Mouse (Mus musculus): Measurements from ENCODE around the gene Tbc1d9b.

- TF ChIP-seq CTCF (IDR thresholded peaks at IDR 0.05; ENCODE audit: borderline replicate concordance, extremely low read depth, insufficient read depth, insufficient read length) (no peak), POLR2A (IDR thresholded peaks at IDR 0.05; ENCODE audit: borderline replicate concordance, extremely low read depth, insufficient read depth, insufficient read length, poor library complexity, severe bottlenecking) (no peak)
Observed at GRCm38 (mm10) chr11:50198916-50199315, 67.7 kb downstream of the Tbc1d9b start.
